Mouse (Mus musculus) splenic B cell, adult 2 months (primary cell): ENCODE results near the gene Hist1h2ah.

ENCODE experiments used
- DNase-seq: peaks from one replicate; pipeline ENCODE4 v3.0.0-alpha.2; 2011; ENCODE audit warnings: low read depth, low spot score
- H3K27me3 ChIP-seq: 2 replicates; pipeline ENCODE4 v1.6.1; 2012; ENCODE audit warnings: mild to moderate bottlenecking, low read length, moderate library complexity, mixed read lengths; ENCODE audit not compliant: control insufficient read depth, poor library complexity, insufficient read depth, severe bottlenecking
- H3K36me3 ChIP-seq: 2 replicates; pipeline ENCODE4 v1.6.1; 2012; ENCODE audit warnings: mild to moderate bottlenecking, low read length, moderate library complexity, mixed read lengths; ENCODE audit not compliant: control insufficient read depth, poor library complexity, insufficient read depth, severe bottlenecking

Hist1h2ah gene

DNA sequence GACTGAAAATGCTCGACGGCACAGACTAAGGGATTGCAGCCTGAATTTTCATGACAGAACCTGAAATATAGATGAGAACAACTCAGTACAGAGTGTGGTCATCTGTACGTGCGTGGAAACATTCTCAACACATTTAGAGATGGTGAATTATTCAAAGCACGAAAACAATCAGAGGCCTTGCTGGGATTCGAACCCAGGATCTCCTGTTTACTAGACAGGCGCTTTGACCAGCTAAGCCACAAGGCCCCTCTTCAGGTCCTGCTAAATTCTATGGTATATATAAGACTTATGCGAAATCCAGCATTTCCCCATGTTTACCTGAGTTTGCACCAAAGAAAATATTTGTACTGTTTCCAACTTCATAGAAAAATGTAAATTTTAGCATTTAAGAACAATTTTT lies 5.4 kb downstream of the Hist1h2ah start:
- H3K27me3 ChIP-seq, result no peaks in the 10 kb centered on the region
- H3K36me3 ChIP-seq, result no peaks in the 10 kb centered on the region
- no peak for DNase-seq

GRCm38 (mm10) chr13:22028673-22029460 lies 6.5 kb downstream of the Hist1h2ah start:
- H3K27me3 ChIP-seq, result no peaks in the 10 kb centered on the region
- no peaks in the 10 kb centered on the region for H3K36me3 ChIP-seq

DNA sequence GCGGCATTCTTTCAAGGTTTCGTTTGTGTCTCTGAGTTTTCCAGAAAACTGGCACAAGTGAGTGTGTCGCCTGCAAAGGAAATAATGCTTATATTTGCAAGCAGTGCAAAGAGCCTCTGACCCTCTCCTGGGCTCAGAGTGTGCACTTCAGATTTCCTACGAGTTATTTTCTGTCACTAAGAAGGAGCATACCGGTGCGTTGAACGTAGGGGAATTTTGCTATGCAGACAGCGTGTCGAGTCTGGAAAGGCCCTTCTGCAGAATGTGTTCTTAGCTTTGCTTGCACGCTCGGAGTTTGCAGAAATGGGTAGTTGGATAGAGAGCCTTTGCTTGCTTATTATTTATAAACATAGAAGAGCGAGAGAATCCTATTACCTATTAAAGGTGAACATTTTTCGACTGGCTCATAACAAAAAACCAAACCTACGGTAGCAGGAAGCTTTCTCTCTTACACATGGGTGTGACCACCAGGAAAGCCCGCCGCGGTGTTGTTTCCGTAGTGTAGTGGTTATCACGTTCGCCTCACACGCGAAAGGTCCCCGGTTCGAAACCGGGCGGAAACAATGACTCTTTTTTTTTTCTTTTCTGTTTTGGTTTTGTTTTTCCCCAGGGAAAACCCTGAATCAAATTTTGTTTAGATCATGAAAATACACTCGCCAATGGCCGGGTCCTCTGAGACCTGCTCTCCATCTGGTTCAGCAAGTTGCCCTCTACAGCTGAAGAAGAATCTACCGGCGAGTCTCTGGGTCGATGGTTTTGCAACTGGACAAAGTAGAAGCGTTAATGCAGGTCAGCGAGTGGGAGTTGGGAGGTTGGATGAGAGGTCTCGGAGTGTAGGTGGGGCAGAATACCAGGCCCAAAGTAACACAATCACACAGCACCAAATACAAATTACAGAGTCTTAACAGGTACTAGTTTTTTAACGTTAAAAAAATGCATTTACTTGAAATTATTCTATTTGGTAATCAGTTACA lies 9.0 kb downstream of the Hist1h2ah start:
- H3K27me3 ChIP-seq, result no peaks in the 10 kb centered on the region
- H3K36me3 ChIP-seq, result no peaks in the 10 kb centered on the region
- DNase-seq, result peak; percentile 91

More at GRCm38 (mm10) chr13:22028673-22029460, 6.5 kb downstream of the Hist1h2ah start:
- peak; percentile 96 for DNase-seq

DNA sequence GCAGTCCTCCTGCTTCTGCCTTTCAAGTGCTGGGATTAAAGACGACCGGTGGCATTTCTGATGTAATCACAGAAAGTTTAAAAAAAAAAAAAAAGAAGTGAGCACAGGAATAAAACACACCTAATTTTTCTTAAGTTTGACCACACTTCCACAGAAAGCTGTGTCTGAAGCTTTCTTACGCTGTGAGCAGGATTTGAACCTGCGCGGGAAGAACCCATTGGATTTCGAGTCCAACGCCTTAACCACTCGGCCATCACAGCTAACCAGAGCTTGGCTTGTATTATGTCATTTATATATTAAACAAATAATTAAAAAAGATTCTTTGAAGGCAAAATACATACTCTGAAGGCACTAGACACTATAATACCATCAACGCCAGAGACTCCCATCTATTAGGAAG lies 13.1 kb downstream of the Hist1h2ah start:
- Histone ChIP-seq H3K27me3 (no peaks in the 10 kb centered on the region), H3K36me3 (no peaks in the 10 kb centered on the region)
- DNase-seq, result peak; percentile 91

GRCm38 (mm10) chr13:22021581-22021980 lies 13.8 kb downstream of the Hist1h2ah start:
- DNase-seq, result peak; percentile 34
- no peaks in the 10 kb centered on the region for H3K36me3 ChIP-seq
- H3K27me3 ChIP-seq, result no peaks in the 10 kb centered on the region

GRCm38 (mm10) chr13:22020901-22021339 lies 14.4 kb downstream of the Hist1h2ah start:
- DNase-seq, result peak; percentile 65
- no peaks in the 10 kb centered on the region for H3K36me3 ChIP-seq
- H3K27me3 ChIP-seq, result no peaks in the 10 kb centered on the region

GRCm38 (mm10) chr13:22019934-22020835 lies 15.2 kb downstream of the Hist1h2ah start:
- H3K27me3 ChIP-seq, result no peaks in the 10 kb centered on the region
- H3K36me3 ChIP-seq, result no peaks in the 10 kb centered on the region
- DNase-seq, result peak; percentile 64

DNA sequence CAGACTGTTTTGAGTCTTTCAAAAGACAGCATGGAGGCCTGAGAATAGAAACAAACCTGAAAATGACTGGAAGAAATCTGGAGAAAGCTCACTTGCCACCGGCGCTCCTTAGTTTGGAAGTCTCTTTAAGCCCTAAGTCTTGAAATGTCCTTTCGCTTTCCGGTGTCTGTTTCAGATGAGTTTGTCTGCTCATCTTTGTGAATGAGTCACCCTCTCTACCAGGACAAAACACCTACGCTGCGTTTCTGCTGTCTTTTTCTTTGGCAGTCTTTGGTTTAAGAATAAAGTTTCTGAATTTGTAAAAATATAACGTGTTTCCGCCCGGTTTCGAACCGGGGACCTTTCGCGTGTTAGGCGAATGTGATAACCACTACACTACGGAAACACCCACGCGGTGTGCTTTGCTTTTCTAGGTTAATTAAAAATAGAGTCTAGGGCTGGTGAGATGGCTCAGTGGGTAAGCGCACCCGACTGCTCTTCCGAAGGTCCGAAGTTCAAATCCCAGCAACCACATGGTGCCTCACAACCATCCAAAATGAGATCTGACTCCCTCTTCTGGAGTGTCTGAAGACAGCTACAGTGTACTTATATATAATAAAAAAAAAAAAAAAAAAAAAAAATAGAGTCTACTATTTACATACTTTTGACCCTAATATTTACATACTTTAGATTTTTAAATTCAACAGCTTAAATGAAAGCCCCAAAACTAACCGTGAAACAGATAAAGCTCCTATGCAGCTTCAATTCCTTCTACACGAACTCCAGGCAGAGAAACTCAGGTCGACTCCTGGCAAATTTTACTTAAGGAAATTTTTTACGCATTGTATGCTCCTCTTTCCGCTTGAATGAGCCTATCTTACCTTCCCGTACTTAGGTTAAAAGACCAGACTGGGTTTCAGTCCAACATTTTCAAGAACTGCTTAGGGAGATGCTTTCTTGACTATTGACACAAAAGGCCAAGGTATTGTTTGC lies 19.6 kb downstream of the Hist1h2ah start:
- DNase-seq, result peak; percentile 95
- no peaks in the 10 kb centered on the region for H3K27me3 ChIP-seq
- H3K36me3 ChIP-seq, result no peaks in the 10 kb centered on the region

GRCm38 (mm10) chr13:22014411-22014845 lies 20.9 kb downstream of the Hist1h2ah start:
- Histone ChIP-seq H3K36me3 (no peaks in the 10 kb centered on the region), H3K27me3 (no peaks in the 10 kb centered on the region)
- DNase-seq, result peak; percentile 21

GRCm38 (mm10) chr13:22013716-22014115 lies 21.7 kb downstream of the Hist1h2ah start:
- H3K27me3 ChIP-seq, result no peaks in the 10 kb centered on the region
- no peaks in the 10 kb centered on the region for H3K36me3 ChIP-seq
- no peak for DNase-seq

DNA sequence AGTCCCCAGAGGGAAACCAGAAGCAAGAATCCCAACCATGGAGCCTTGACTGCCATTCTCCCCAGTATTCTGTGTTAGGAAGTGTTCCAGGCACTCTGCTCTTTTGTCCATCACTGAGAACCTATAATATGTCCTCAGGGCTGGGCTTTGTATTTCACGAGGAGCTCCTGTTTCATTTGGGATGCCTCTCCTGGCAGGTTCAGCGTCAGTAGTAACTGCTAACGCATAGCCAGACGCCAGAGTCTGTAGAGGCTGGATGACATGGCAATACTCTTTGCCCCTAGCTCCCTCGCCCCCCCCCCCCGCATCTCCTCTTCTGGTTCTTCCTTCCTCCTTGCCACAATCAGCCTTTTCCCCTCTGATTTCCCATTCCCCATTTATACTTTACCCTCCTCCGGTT lies 25.7 kb downstream of the Hist1h2ah start, which contains the start of gene Prss16:
Gene Prss16, minus strand, starts transcription at position 101 of the 400 bp plus-strand sequence.
- Histone ChIP-seq H3K27me3 (no peaks in the 10 kb centered on the region), H3K36me3 (no peaks in the 10 kb centered on the region)
- no peak for DNase-seq

GRCm38 (mm10) chr13:22008707-22009106 lies 26.7 kb downstream of the Hist1h2ah start:
- DNase-seq, result no peak
- H3K27me3 ChIP-seq, result no peaks in the 10 kb centered on the region
- no peaks in the 10 kb centered on the region for H3K36me3 ChIP-seq

DNA sequence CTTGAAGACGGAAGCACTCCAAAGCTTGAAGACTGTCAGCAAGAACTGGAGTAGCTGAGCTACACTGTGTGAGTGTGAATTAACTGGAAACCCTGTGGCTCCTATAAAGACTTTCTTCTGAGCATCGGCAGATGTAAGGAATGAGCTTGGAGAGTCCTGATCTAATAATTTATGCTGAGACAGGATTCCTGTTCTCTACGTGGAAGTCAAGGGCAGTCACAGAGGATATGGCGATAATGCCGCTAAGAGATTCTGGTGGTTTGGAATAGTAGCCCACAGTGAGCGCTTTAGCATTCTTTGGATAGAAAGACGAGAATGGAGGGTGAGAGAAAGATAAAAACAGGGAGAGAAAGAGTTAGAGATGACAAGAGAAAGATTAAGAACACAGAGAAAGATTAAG lies 27.5 kb downstream of the Hist1h2ah start:
- DNase-seq, result no peak
- Histone ChIP-seq H3K27me3 (no peaks in the 10 kb centered on the region), H3K36me3 (no peaks in the 10 kb centered on the region)
